29 mouse cellular contexts compared by ENCODE assay signal in the genomic region with DNA sequence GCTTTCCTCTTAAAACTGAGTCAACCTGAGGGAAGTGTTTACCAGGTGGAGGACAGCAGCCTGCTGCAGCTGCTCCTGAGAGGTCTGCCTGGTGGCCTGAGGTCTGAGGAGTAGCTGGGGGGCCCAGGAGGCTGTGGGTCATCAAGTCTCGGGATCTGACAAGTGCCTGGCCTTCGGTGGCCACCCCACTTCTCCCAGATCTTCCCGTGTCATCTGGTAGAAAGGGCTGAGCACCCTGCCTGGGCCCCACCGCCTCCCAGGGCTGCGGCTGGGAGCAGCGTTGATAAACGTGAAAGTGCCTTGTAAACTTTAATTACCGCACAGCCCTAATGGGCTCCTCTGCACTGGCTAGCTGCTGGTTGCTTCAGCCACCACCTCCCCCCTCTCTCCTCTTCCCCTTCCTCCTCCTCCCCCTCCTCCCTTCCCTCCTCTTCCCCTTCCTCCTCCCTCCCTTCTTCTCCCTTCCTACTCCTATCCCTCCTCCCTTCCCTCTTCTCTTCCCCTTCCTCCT. TPM values are rescaled to one million over a fixed set of nuclear protein-coding genes. Genes with fewer than 3 reads are reported as not detected.
DNase-seq lines count a peak whose midpoint lies in the region; ATAC-seq and TF ChIP-seq lines count a peak whose summit lies in the region.
"Had no signal": no experiment of that assay in that cellular context is flagged by ENCODE, and none has a peak within 500 bp of the region (broad histone marks: within the 10 kb centered on the region; RNA-seq: fewer than 3 reads in every experiment).

No protein-coding gene starts in this region.

- TF ChIP-seq POLR2A in MEL (IDR thresholded peaks at IDR 0.05; ENCODE audit: control insufficient read depth in 1 of 2, insufficient read depth in 1 of 2, low read depth in 1 of 2, low read length in 2 of 2, poor library complexity in 1 of 2), result no peak

- DNase-seq in heart, postnatal 4 days, result no peak
- DNase-seq in MEL (ENCODE audit: low read depth, low spot score), result peak; percentile 54
- DNase-seq in forelimb bud, embryonic 11.5 days (ENCODE audit: low read depth, low spot score), result peak; percentile 43
- no peak for DNase-seq in left cerebral cortex, adult 8-10 months (ENCODE audit: low spot score in 2 of 2)
- DNase-seq: adrenal gland, adult 2 months; adrenal gland, postnatal 36 days; B cell, adult 2 months; cerebellum, adult 18-20 months; cerebellum, postnatal 10 days; gastrocnemius, postnatal 14 days; kidney, postnatal 36 days; left cerebral cortex, postnatal 4 days; lung, postnatal 36 days had no signal

- TF ChIP-seq RAD21 in MEL (IDR thresholded peaks at IDR 0.05; ENCODE audit: low read depth, low read length), result no peak

- ATAC-seq in heart, embryonic 14.5 days (ENCODE audit: insufficient number of reproducible peaks, insufficient read depth, low FRiP score, low read depth), result no peak
- ATAC-seq in limb, embryonic 12.5 days (ENCODE audit: insufficient number of reproducible peaks, insufficient read depth, low FRiP score, low TSS enrichment, low read depth), result no peak
- ATAC-seq: activated CD4-positive, CD25-positive, alpha-beta regulatory T cell, adult 4 months; forebrain, embryonic 16.5 days; inflammation-experienced regulatory T-cells, adult 6 months had no signal

- no peak overlapping the region for H3K4me3 ChIP-seq in heart, embryonic 14.5 days (ENCODE audit: control insufficient read depth in 1 of 2, insufficient read depth in 1 of 2, low read depth in 1 of 2, low read length in 2 of 2)
- H3K4me3 ChIP-seq in MEL (ENCODE audit: control insufficient read depth in 1 of 2, insufficient read depth in 1 of 2, low read depth in 2 of 2, low read length in 2 of 2), result peak overlapping the region; percentile 12 to 53
- no peak overlapping the region for H3K4me3 ChIP-seq in limb, embryonic 12.5 days (replicated peaks)
- H3K4me3 ChIP-seq: erythroblast, embryonic 14.5 days; hindbrain, embryonic 10.5 days; hindbrain, embryonic 15.5 days; layer of hippocampus, adult 2 months; midbrain, embryonic 12.5 days had no signal

- H3K27me3 ChIP-seq in heart, embryonic 14.5 days (ENCODE audit: control insufficient read depth, insufficient read depth, low read length), result no peaks in the 10 kb centered on the region
- H3K27me3 ChIP-seq in MEL (ENCODE audit: control insufficient read depth in 1 of 2, insufficient read depth in 2 of 2, low read length in 2 of 2), result no peaks in the 10 kb centered on the region
- H3K27me3 ChIP-seq in limb, embryonic 12.5 days, result peaks cover 23% of the 10 kb centered on the region
- H3K27me3 ChIP-seq: hindbrain, embryonic 15.5 days had no signal

- peak in 1 of 2 experiments; percentile 62; a peak in 2 of 4 replicates for TF ChIP-seq EP300 in MEL (IDR thresholded peaks at IDR 0.05; ENCODE audit: low read depth in 1 of 2, low read length in 2 of 2)

- no peaks in the 10 kb centered on the region for H3K36me3 ChIP-seq in heart, embryonic 14.5 days (ENCODE audit: control insufficient read depth, insufficient read depth, low read length)
- H3K36me3 ChIP-seq in MEL (ENCODE audit: control insufficient read depth in 1 of 2, insufficient read depth in 2 of 2, low read length in 2 of 2), result peaks cover 0 to 10% of the 10 kb centered on the region in 2 experiments; a peak in 2 of 4 replicates
- H3K36me3 ChIP-seq in limb, embryonic 12.5 days, result no peaks in the 10 kb centered on the region
- H3K36me3 ChIP-seq: hindbrain, embryonic 10.5 days; hindbrain, embryonic 15.5 days; midbrain, embryonic 12.5 days had no signal

- no peak overlapping the region for H3K27ac ChIP-seq in heart, embryonic 14.5 days (replicated peaks in 1 of 2; ENCODE audit: control insufficient read depth in 1 of 2, insufficient read depth in 1 of 2, low read depth in 2 of 2, low read length in 2 of 2)
- peak overlapping the region; percentile 49 for H3K27ac ChIP-seq in MEL (ENCODE audit: control insufficient read depth, low read depth, low read length)
- peak overlapping the region; percentile 35; the same call in 1 of the 2 replicates for H3K27ac ChIP-seq in limb, embryonic 12.5 days
- H3K27ac ChIP-seq: hindbrain, embryonic 10.5 days; hindbrain, embryonic 15.5 days; layer of hippocampus, adult 2 months; midbrain, embryonic 12.5 days had no signal

- H3K9ac ChIP-seq in heart, embryonic 14.5 days (ENCODE audit: low read length), result peak overlapping the region; percentile 16; the same call in 1 of the 2 replicates
- peak overlapping the region; percentile 55 for H3K9ac ChIP-seq in MEL (ENCODE audit: control insufficient read depth, low read depth, low read length, poor library complexity, severe bottlenecking)
- no peak overlapping the region for H3K9ac ChIP-seq in limb, embryonic 12.5 days (replicated peaks)
- H3K9ac ChIP-seq: hindbrain, embryonic 15.5 days; midbrain, embryonic 12.5 days had no signal

- no peak for TF ChIP-seq CTCF in MEL (IDR thresholded peaks at IDR 0.05 in 2 of 3, conservative IDR thresholded peaks at IDR 0.05 in 1 of 3; ENCODE audit: control insufficient read depth in 1 of 3, insufficient read depth in 1 of 3, low read depth in 2 of 3, low read length in 3 of 3, poor library complexity in 1 of 3, severe bottlenecking in 1 of 3)

- no peaks in the 10 kb centered on the region for H3K79me2 ChIP-seq in MEL (ENCODE audit: control insufficient read depth, insufficient read depth, low read length, poor library complexity)

- no peaks in the 10 kb centered on the region for H3K9me3 ChIP-seq in heart, embryonic 14.5 days (ENCODE audit: control insufficient read depth, low read length)
- H3K9me3 ChIP-seq in MEL (replicated peaks; ENCODE audit: insufficient read depth, low read length), result no peaks in the 10 kb centered on the region
- H3K9me3 ChIP-seq in limb, embryonic 12.5 days, result no peaks in the 10 kb centered on the region
- H3K9me3 ChIP-seq: hindbrain, embryonic 10.5 days; hindbrain, embryonic 15.5 days; midbrain, embryonic 12.5 days had no signal

- H3K4me2 ChIP-seq in heart, embryonic 14.5 days (ENCODE audit: low read length), result no peak overlapping the region
- peak overlapping the region; percentile 37 for H3K4me2 ChIP-seq in limb, embryonic 12.5 days
- H3K4me2 ChIP-seq: hindbrain, embryonic 15.5 days; liver, embryonic 11.5 days; midbrain, embryonic 12.5 days had no signal

- peaks cover 15 to 17% of the 10 kb centered on the region in 2 experiments; a peak in 3 of 4 replicates for H3K4me1 ChIP-seq in heart, embryonic 14.5 days (ENCODE audit: control insufficient read depth in 2 of 2, insufficient read depth in 2 of 2, low read length in 2 of 2)
- H3K4me1 ChIP-seq in MEL (ENCODE audit: control insufficient read depth in 1 of 2, insufficient read depth in 2 of 2, low read length in 2 of 2), result peaks cover 4 to 27% of the 10 kb centered on the region in 2 experiments
- peaks cover 19% of the 10 kb centered on the region for H3K4me1 ChIP-seq in limb, embryonic 12.5 days (replicated peaks)
- H3K4me1 ChIP-seq: hindbrain, embryonic 15.5 days; midbrain, embryonic 12.5 days had no signal

- WGBS in heart, embryonic 14.5 days, result 11% methylated on average over 8 of the region's 8 CpGs
- 2% methylated on average over 8 of the region's 8 CpGs for WGBS in limb, embryonic 12.5 days

TF ChIP-seq in MEL, 35 proteins besides CTCF, POLR2A, EP300 and RAD21:
- TF ChIP-seq GATA1 (IDR thresholded peaks at IDR 0.05; ENCODE audit: low read depth, low read length) (peak; percentile 18; the same call in 1 of the 2 replicates), TBP (IDR thresholded peaks at IDR 0.05; ENCODE audit: low read depth, low read length) (no peak), SIN3A (IDR thresholded peaks at IDR 0.05; ENCODE audit: low read length) (peak; percentile 42; the same call in 1 of the 2 replicates), ETS1 (IDR thresholded peaks at IDR 0.05; ENCODE audit: low read depth, low read length) (peak; percentile 33; the same call in 1 of the 2 replicates), NRF1 (IDR thresholded peaks at IDR 0.05; ENCODE audit: insufficient read depth, low read depth, low read length, poor library complexity, severe bottlenecking) (no peak), TAL1 (IDR thresholded peaks at IDR 0.05; ENCODE audit: low read length) (no peak; the same call in 1 of the 2 replicates), MAFK (IDR thresholded peaks at IDR 0.05; ENCODE audit: borderline replicate concordance, low read depth, low read length) (no peak), ZC3H11A (IDR thresholded peaks at IDR 0.05; ENCODE audit: low read depth, low read length) (no peak), MYB (IDR thresholded peaks at IDR 0.05; ENCODE audit: low read depth, low read length) (no peak), TCF12 (IDR thresholded peaks at IDR 0.05; ENCODE audit: low read depth, low read length) (peak; percentile 32; the same call in 1 of the 2 replicates)

RNA-seq across cellular contexts. Expression of gene Foxl1, which starts 20.9 kb away (rescaled TPM):
- 0.16 and 0.32 TPM in 2 replicates for polyA plus RNA-seq in heart, embryonic 14.5 days (2014; fragmentation: Nextera tagmentation; extraction: Ambion mirVana)
- total RNA-seq in heart, postnatal 4 days (2021), result under 1 TPM; 0.56 to 0.60 TPM
- 0.12 and 0.13 TPM in 2 replicates for total RNA-seq in MEL (2012; rRNA removed)
- polyA plus RNA-seq in MEL (2012; ENCODE audit: insufficient read depth in 1 of 2, insufficient read length in 2 of 2, low read depth in 1 of 2, low replicate concordance in 2 of 2, missing spikeins in 1 of 2), result under 1 TPM in 1 of 2 experiments, not detected in 1; 0.07 TPM
- 0.08 TPM in 2 replicates for polyA plus RNA-seq in limb, embryonic 12.5 days (2016; fragmentation: Nextera tagmentation; extraction: Ambion mirVana)
- total RNA-seq in left cerebral cortex, adult 8-10 months (2022), result under 1 TPM; 0.13 to 0.34 (median 0.15) TPM
- total RNA-seq: common myeloid progenitor, adult 5-6 weeks; granulocyte monocyte progenitor cell, adult 5-6 weeks; layer of hippocampus, postnatal 25 days; megakaryocyte, adult 5-6 weeks had no signal
- polyA plus RNA-seq: activated CD4-positive, CD25-positive, alpha-beta regulatory T cell, adult 4 months; erythroblast, embryonic 14.5 days; inflammation-experienced regulatory T-cells, adult 6 months; neural tube, embryonic 14.5 days had no signal

RNA-seq across cellular contexts. Expression of gene Foxc2, which starts 32.7 kb away (rescaled TPM):
- 5.9 and 6.4 TPM in 2 replicates for polyA plus RNA-seq in heart, embryonic 14.5 days (2014; fragmentation: Nextera tagmentation; extraction: Ambion mirVana)
- 1 to 10 TPM; 8.7 to 8.9 TPM for total RNA-seq in heart, postnatal 4 days (2021)
- total RNA-seq in MEL (2012; rRNA removed), result 15.4 and 19.2 TPM in 2 replicates
- 10 to 100 TPM in 1 of 2 experiments, not detected in 1; 13.6 TPM for polyA plus RNA-seq in MEL (2012; ENCODE audit: insufficient read depth in 1 of 2, insufficient read length in 2 of 2, low read depth in 1 of 2, low replicate concordance in 2 of 2, missing spikeins in 1 of 2)
- 6.0 and 8.6 TPM in 2 replicates for polyA plus RNA-seq in limb, embryonic 12.5 days (2016; fragmentation: Nextera tagmentation; extraction: Ambion mirVana)
- total RNA-seq in left cerebral cortex, adult 8-10 months (2022), result 1 to 10 TPM; 1.2 to 2.2 (median 1.9) TPM
- total RNA-seq: common myeloid progenitor, adult 5-6 weeks; granulocyte monocyte progenitor cell, adult 5-6 weeks; megakaryocyte, adult 5-6 weeks had no signal
- polyA plus RNA-seq: activated CD4-positive, CD25-positive, alpha-beta regulatory T cell, adult 4 months; erythroblast, embryonic 14.5 days; inflammation-experienced regulatory T-cells, adult 6 months had no signal

RNA-seq across cellular contexts. Expression of gene Mthfsd, which starts 40.4 kb away (rescaled TPM):
- 37.4 and 41.1 TPM in 2 replicates for polyA plus RNA-seq in heart, embryonic 14.5 days (2014; fragmentation: Nextera tagmentation; extraction: Ambion mirVana)
- total RNA-seq in heart, postnatal 4 days (2021), result 10 to 100 TPM; 14.5 to 15.3 TPM
- 46.1 and 49.8 TPM in 2 replicates for total RNA-seq in MEL (2012; rRNA removed)
- polyA plus RNA-seq in MEL (2012; ENCODE audit: insufficient read depth in 1 of 2, insufficient read length in 2 of 2, low read depth in 1 of 2, low replicate concordance in 2 of 2, missing spikeins in 1 of 2), result 10 to 100 TPM in 1 of 2 experiments, not detected in 1; 62.6 TPM
- 68.3 and 71.7 TPM in 2 replicates for polyA plus RNA-seq in limb, embryonic 12.5 days (2016; fragmentation: Nextera tagmentation; extraction: Ambion mirVana)
- 10 to 100 TPM; 33.9 to 43.3 (median 41.4) TPM for total RNA-seq in left cerebral cortex, adult 8-10 months (2022)

Comparison
In these comparisons a context has a peak if more than half of its experiments do, and no peak if none do; other contexts are left out.
1. H3K27ac ChIP-seq: peak in MEL (single experiment) and limb, embryonic 12.5 days (single experiment); none in heart, embryonic 14.5 days (0 of 2).
2. H3K4me3 ChIP-seq: peak in MEL (2 of 2); none in heart, embryonic 14.5 days (0 of 2) and limb, embryonic 12.5 days (single experiment).
3. DNase-seq: peak in MEL (single experiment) and forelimb bud, embryonic 11.5 days (single experiment); none in heart, postnatal 4 days (single experiment) and left cerebral cortex, adult 8-10 months (0 of 2).